Mouse (Mus musculus) left cerebral cortex, postnatal 4 days (tissue): ENCODE data around the gene Zfp978. TPM values are rescaled to one million over a fixed set of nuclear protein-coding genes. Genes with fewer than 3 reads are reported as not detected.
"Not testable (repeated sequence)": the region's sequence is repeated elsewhere in the genome, so short reads cannot be mapped to it uniquely, and the experiment has no call there.

Source experiments
- DNase-seq: peaks from one replicate; pipeline ENCODE4 v3.0.0-alpha.2; 2022
- intact Hi-C: fragments of 180-260 bp; cut with DNase I; formaldehyde crosslinking; loops from one replicate; pipeline ENCODE4 v1.15.1; 2025
- total RNA-seq, 2 experiments: library from RNA; stranded (reverse); gene quantifications; 2 replicates each; pipeline ENCODE4 v1.2.3; 2021

Zfp978 gene
- total RNA-seq = not detected

- intact Hi-C loops, DNase-seq: not testable (repeated sequence)
Observed at GRCm38 (mm10) chr4:147361003-147361402, at the start of gene Zfp978. TSS of gene Zfp978 (plus strand) at chr4:147361303.

GRCm38 (mm10) chr4:147335036-147335690 is 25.9 kb upstream of the Zfp978 start:
- intact Hi-C loops = not testable (repeated sequence)

DNA sequence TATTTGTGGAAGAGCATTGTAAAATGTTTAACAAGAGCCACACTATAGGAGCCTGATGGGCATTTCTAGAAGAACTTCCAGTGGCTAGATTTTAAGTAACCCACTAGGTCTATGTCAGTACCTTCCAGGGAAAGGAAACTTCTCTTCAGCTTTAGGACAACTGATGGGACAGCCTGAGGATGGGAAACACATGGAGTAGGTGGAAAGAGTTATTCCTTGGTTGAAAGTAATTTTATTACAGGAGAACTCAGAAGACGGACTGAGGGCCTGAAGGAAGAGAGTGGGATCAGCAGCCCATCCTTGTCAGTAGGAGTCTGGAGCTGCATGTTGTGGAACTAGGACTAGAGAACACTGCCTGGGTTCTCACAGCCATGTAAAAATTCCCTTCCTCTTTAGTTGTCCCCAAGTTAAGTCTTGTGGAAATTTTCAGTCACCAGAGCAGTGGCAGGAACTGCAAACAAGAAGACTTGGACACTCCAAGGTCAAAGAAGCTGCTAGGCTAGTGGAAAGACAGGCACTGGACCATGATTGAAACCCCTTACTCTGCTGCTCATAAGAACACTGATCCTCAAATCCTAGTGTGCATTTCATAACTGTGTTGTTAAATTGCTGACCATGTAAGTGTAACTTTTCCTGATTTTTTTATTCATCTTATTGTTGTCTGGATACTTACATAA is 25.3 kb upstream of the Zfp978 start:
- intact Hi-C loops = not testable (repeated sequence)

More at GRCm38 (mm10) chr4:147335036-147335690, 25.9 kb upstream of the Zfp978 start:
- not testable (repeated sequence) for DNase-seq

GRCm38 (mm10) chr4:147336368-147337195 is 24.5 kb upstream of the Zfp978 start:
- DNase-seq, intact Hi-C loops: not testable (repeated sequence)

More for the DNA sequence above, 25.3 kb upstream of the Zfp978 start:
- DNase-seq = not testable (repeated sequence)

GRCm38 (mm10) chr4:147337520-147337919 is 23.6 kb upstream of the Zfp978 start:
- DNase-seq, intact Hi-C loops: not testable (repeated sequence)

GRCm38 (mm10) chr4:147338032-147338610 is 23.0 kb upstream of the Zfp978 start:
- intact Hi-C loops = no loop called here
- DNase-seq = no peak

DNA sequence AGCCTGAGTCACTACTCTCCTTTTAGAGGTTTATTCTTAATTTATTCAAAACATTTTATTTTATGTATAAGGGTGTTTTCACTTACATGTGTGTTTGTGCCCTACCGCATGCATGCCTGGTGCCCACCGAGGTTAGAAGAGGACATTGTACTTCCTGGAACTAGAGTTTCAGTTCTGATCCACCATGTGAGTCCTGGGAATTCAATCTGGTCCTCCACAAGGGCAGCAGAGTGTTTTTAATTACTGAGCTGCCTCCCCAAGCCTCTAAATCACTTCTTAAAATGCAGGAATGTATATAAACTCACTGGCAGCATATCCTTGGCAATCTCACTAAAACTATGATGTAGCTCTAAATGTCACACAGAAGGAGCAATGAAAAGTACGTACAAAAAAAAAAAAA is 22.4 kb upstream of the Zfp978 start:
- intact Hi-C loops, DNase-seq: not testable (repeated sequence)

- not testable (repeated sequence) for DNase-seq
Observed at GRCm38 (mm10) chr4:147339601-147340219, 21.4 kb upstream of the Zfp978 start.

GRCm38 (mm10) chr4:147340236-147340635 is 20.9 kb upstream of the Zfp978 start:
- intact Hi-C loops, DNase-seq: not testable (repeated sequence)

More at GRCm38 (mm10) chr4:147339601-147340219, 21.4 kb upstream of the Zfp978 start:
- intact Hi-C loops = not testable (repeated sequence)

DNA sequence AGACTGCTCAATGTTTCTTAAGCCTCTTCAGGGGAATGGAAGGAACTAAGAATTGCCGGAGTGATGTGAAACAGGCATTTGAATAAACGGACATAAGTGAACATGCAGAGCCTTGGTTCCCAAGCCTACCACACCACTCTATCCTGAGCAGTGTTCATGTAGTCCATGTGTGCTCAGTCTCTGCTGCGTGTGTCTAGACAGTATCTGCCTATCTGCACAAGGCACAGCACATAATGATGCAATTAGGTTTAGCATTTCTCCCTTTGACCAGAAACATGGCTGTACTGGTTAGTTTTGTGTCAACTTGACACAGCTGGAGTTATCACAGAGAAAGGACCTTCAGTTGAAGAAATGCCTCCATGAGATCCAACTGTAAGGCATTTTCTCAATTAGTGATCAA is 20.2 kb upstream of the Zfp978 start:
- DNase-seq, intact Hi-C loops: not testable (repeated sequence)

DNA sequence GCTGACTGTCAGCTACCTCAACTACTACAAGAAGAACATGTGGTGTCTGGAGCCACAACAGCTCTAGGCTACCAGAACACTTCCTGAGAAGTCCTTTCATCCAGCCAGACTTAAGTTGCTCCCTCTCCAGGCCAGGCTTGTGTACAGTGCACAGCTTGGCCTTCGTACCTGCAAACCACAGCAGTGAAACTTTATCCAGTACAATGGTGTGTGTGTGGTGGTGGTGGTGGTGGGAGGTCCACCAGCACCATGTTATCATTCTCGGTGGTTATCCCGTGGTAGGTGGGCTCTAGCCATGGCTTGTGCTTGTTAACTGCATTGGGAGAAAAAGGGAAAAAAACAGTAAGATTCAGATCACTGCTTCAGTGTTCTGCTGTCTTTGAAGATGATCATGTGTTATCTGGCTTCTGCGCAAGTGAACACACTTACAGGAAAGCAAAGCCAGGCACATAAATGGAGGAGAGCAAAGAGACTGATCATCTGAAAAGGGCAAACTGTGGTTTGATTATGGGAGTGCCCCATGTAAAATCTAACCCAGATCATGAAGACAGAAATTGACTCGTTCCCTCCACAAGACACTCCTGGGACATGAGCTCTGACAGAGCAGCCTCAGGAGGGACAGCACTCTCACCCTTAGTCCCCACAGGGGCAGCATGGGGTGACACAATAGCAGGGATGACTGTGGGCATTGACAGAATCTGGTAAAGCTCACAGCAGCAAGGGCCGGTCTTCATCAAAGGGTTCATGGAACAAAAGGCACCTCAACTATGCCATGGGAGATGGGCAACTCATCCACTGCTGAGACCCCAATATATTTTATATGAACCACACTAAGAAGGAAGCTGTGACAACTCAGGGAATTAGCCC is 17.8 kb upstream of the Zfp978 start:
- intact Hi-C loops, DNase-seq: not testable (repeated sequence)

- DNase-seq, intact Hi-C loops: not testable (repeated sequence)
Observed at GRCm38 (mm10) chr4:147345061-147345554, 16.0 kb upstream of the Zfp978 start.

DNA sequence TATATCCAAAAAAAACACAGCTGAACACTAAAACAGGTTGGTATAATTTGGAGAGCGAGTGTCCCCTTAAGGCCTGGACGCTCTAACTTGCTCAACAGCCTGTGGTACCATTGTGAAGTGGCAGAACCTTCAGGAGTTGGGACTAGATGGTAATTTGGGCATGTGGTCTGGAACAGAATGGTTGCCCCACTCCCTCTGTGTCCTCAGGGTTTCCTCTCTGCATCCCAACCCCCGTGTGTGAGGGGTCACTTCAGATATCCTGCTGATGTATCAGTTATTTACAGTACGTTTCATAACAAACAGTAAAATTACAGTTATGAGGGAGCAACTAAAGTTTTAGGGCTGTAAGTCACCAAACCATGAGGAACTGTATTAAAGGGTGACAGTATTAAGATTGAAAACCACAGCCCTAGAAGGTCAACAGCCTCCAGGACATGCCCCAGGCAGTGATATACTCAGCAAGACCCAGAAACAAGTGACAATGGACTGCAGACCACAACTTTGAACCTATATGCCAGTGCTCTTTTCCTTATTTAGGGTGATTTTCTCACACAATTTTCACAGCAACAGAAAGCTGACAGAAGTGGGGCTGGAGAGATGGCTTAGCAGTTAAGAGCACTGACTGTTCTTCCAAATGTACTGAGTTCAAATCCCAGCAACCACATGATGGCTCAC is 14.6 kb upstream of the Zfp978 start:
- DNase-seq, intact Hi-C loops: not testable (repeated sequence)

- intact Hi-C loops, DNase-seq: not testable (repeated sequence)
Observed at GRCm38 (mm10) chr4:147347300-147347699, 13.8 kb upstream of the Zfp978 start.

- DNase-seq, intact Hi-C loops: not testable (repeated sequence)
Observed at GRCm38 (mm10) chr4:147347880-147348279, 13.2 kb upstream of the Zfp978 start.

DNA sequence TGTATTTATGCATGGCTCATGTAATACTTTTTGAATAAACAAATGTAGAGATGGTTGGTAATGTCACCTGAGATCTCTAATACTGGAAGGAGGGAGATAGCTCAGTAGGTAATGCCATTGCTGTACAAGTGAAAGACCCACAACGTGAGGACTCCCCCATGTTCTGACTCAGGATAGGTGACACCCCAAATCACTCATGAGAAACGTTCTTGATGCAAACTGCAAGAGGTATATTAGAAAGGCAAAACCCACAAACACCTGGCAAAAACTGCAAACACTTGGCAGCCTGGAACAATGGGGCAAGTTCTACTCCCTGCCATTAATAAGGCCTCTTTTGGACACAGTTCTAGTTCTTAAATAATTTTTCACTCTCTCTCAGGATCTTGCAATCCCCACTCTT is 12.7 kb upstream of the Zfp978 start:
- DNase-seq, intact Hi-C loops: not testable (repeated sequence)

- DNase-seq, intact Hi-C loops: not testable (repeated sequence)
Observed at GRCm38 (mm10) chr4:147348906-147349686, 12.0 kb upstream of the Zfp978 start.
